Mouse (Mus musculus): ENCODE measurements around the gene Nfib. TPM values are rescaled to one million over a fixed set of nuclear protein-coding genes. Genes with fewer than 3 reads are reported as not detected.

The Nfib gene
- total and polyA plus RNA-seq, 3 experiments, result 0.04 to 0.11 (median 0.09) TPM

DNA sequence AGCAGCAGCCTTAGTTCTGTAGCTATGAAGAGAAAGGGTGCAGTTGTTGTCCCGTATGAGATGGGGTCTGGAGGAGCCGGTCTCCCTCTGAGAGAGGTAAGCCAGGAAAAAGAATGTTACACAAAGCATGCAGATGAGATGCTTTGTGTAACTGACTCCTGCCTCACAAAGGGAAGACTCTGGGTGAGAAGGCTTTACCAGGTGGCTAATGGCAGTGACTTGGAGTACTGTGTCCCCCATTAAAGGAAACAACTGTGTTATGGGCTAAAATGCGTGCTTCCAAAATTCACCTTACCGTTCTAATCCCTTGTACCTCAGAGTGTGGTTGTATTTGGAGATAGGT is 162.2 kb downstream of the Nfib start:
- H3K79me2 ChIP-seq (replicated peaks; ENCODE audit: control insufficient read depth, extremely low read depth, insufficient read depth, poor library complexity, severe bottlenecking), result no peaks in the 10 kb centered on the region
- TF ChIP-seq KAT2A (IDR thresholded peaks at IDR 0.05; ENCODE audit: insufficient replicate concordance, low read length) (no peak), MEF2A (IDR thresholded peaks at IDR 0.05; ENCODE audit: borderline replicate concordance, low read depth, low read length) (no peak), UBTF (IDR thresholded peaks at IDR 0.05; ENCODE audit: low read depth, low read length) (no peak), ZMIZ1 (IDR thresholded peaks at IDR 0.05; ENCODE audit: low read depth, low read length) (no peak), MAFK (IDR thresholded peaks at IDR 0.05; ENCODE audit: insufficient replicate concordance, low read length) (no peak), NELFE (IDR thresholded peaks at IDR 0.05; ENCODE audit: low read depth, low read length) (no peak), BHLHE40 (IDR thresholded peaks at IDR 0.05; ENCODE audit: low read depth, low read length) (no peak), ELF1 (IDR thresholded peaks at IDR 0.05; ENCODE audit: low read depth, low read length) (no peak), SIN3A (IDR thresholded peaks at IDR 0.05; ENCODE audit: low read length) (no peak), RCOR1 (conservative IDR thresholded peaks at IDR 0.05; ENCODE audit: low read depth, low read length) (no peak), HCFC1 (IDR thresholded peaks at IDR 0.05; ENCODE audit: low read depth, low read length) (no peak), JUN (IDR thresholded peaks at IDR 0.05; ENCODE audit: insufficient read depth, low read depth, low read length) (no peak), ZKSCAN1 (IDR thresholded peaks at IDR 0.05; ENCODE audit: borderline replicate concordance, low read depth, low read length) (no peak), MXI1 (IDR thresholded peaks at IDR 0.05; ENCODE audit: low read depth, low read length) (no peak)
- no peaks in the 10 kb centered on the region for H3K36me3 ChIP-seq (replicated peaks in 1 of 2; ENCODE audit: control insufficient read depth in 1 of 2, insufficient read depth in 1 of 2, low read length in 1 of 2)
- dilution Hi-C loops (cut with MboI; ENCODE audit: extremely low pct_ligation_motif_present, extremely low pct_unique_long_range_greater_than_20kb, low sequenced_read_pairs), result no loop called here
- H3K27me3 ChIP-seq (replicated peaks), result no peaks in the 10 kb centered on the region
- DNase-seq (ENCODE audit: extremely low read depth), result no peak
- H3K9ac ChIP-seq (ENCODE audit: insufficient read depth, low read depth), result no peak overlapping the region
- in situ Hi-C loops (cut with MboI; ENCODE audit: low pct_ligation_motif_present, low pct_unique_long_range_greater_than_20kb, low sequenced_read_pairs), result loop anchor here (25.0 kb wide), 1 partner anchor 981 kb away; no protein-coding TSS in a partner anchor
- no peak overlapping the region for H3K4me2 ChIP-seq (ENCODE audit: insufficient read depth, low read depth, poor library complexity, severe bottlenecking)
- no peaks in the 10 kb centered on the region for H3K9me3 ChIP-seq (replicated peaks; ENCODE audit: low read length)
- H3K27ac ChIP-seq (ENCODE audit: insufficient read depth, low read depth), result no peak overlapping the region
- H3K4me3 ChIP-seq (replicated peaks in 1 of 3; ENCODE audit: low read depth in 2 of 3, low read length in 2 of 3, poor library complexity in 1 of 3), result no peak overlapping the region
- no peaks in the 10 kb centered on the region for H3K4me1 ChIP-seq (ENCODE audit: control insufficient read depth in 1 of 2, insufficient read depth in 2 of 2)

GRCm38 (mm10) chr4:82542656-82543397 is 162.7 kb downstream of the Nfib start:
- no peaks in the 10 kb centered on the region for H3K27me3 ChIP-seq (replicated peaks)
- no peak overlapping the region for H3K4me3 ChIP-seq (replicated peaks in 1 of 3; ENCODE audit: low read depth in 2 of 3, low read length in 2 of 3, poor library complexity in 1 of 3)
- H3K4me1 ChIP-seq (ENCODE audit: control insufficient read depth in 1 of 2, insufficient read depth in 2 of 2), result no peaks in the 10 kb centered on the region
- H3K79me2 ChIP-seq (replicated peaks; ENCODE audit: control insufficient read depth, extremely low read depth, insufficient read depth, poor library complexity, severe bottlenecking), result no peaks in the 10 kb centered on the region
- dilution Hi-C loops (cut with MboI; ENCODE audit: extremely low pct_ligation_motif_present, extremely low pct_unique_long_range_greater_than_20kb, low sequenced_read_pairs) (no loop called here), in situ Hi-C loops (cut with MboI; ENCODE audit: low pct_ligation_motif_present, low pct_unique_long_range_greater_than_20kb, low sequenced_read_pairs) (loop anchor here (25.0 kb wide), 1 partner anchor 981 kb away; no protein-coding TSS in a partner anchor)
- H3K27ac ChIP-seq (ENCODE audit: insufficient read depth, low read depth), result no peak overlapping the region
- no peaks in the 10 kb centered on the region for H3K9me3 ChIP-seq (replicated peaks; ENCODE audit: low read length)
- TF ChIP-seq SIN3A (IDR thresholded peaks at IDR 0.05; ENCODE audit: low read length), result no peak
- TF ChIP-seq BHLHE40 (IDR thresholded peaks at IDR 0.05; ENCODE audit: low read depth, low read length), result no peak
- TF ChIP-seq POLR2AphosphoS2 (IDR thresholded peaks at IDR 0.05; ENCODE audit: low read depth, low read length), result no peak
- TF ChIP-seq ETS1 (conservative IDR thresholded peaks at IDR 0.05; ENCODE audit: low read depth, low read length), result no peak
- TF ChIP-seq E2F4 (IDR thresholded peaks at IDR 0.05; ENCODE audit: insufficient replicate concordance, low read depth, low read length), result no peak
- TF ChIP-seq UBTF (IDR thresholded peaks at IDR 0.05; ENCODE audit: low read depth, low read length), result no peak
- no peak for TF ChIP-seq JUN (IDR thresholded peaks at IDR 0.05; ENCODE audit: insufficient read depth, low read depth, low read length)
- TF ChIP-seq ZNF384 (IDR thresholded peaks at IDR 0.05; ENCODE audit: low read depth, low read length), result no peak
- TF ChIP-seq MYC (IDR thresholded peaks at IDR 0.05; ENCODE audit: low read depth, low read length), result no peak
- TF ChIP-seq IRF4 (IDR thresholded peaks at IDR 0.05; ENCODE audit: low read depth, low read length), result no peak
- no peak for TF ChIP-seq POLR2A (IDR thresholded peaks at IDR 0.05; ENCODE audit: low read depth, low read length)
- TF ChIP-seq ZC3H11A (IDR thresholded peaks at IDR 0.05; ENCODE audit: low read depth, low read length), result no peak
- TF ChIP-seq SMC3 (IDR thresholded peaks at IDR 0.05; ENCODE audit: low read depth, low read length), result no peak
- TF ChIP-seq TCF12 (IDR thresholded peaks at IDR 0.05; ENCODE audit: low read depth, low read length), result no peak
- H3K4me2 ChIP-seq (ENCODE audit: insufficient read depth, low read depth, poor library complexity, severe bottlenecking), result no peak overlapping the region
- DNase-seq (ENCODE audit: extremely low read depth), result no peak
- H3K9ac ChIP-seq (ENCODE audit: insufficient read depth, low read depth), result no peak overlapping the region
- no peaks in the 10 kb centered on the region for H3K36me3 ChIP-seq (replicated peaks in 1 of 2; ENCODE audit: control insufficient read depth in 1 of 2, insufficient read depth in 1 of 2, low read length in 1 of 2)

Data from CH12.LX (cell line).